Mouse (Mus musculus) limb, embryonic 13.5 days (tissue): ENCODE results near the gene Ascl2. TPM values are rescaled to one million over a fixed set of nuclear protein-coding genes. Genes with fewer than 3 reads are reported as not detected.
A peak's percentile ranks its signal among the peaks of the same experiment; 100 is the strongest.

Source experiments
- ATAC-seq: fragments of 200-750 bp; cut with Nextera tagmentation; 2 replicates; pipeline ENCODE4 v1.8.0; 2017; ENCODE audit warnings: low read depth, moderate number of reproducible peaks, moderate TSS enrichment; ENCODE audit not compliant: low FRiP score
- H3K27ac ChIP-seq: fragments of 300-500 bp; sonication (generic); 2 replicates; pipeline ENCODE4 v1.5.1; 2015; ENCODE audit warnings: inconsistent platforms, mild to moderate bottlenecking, moderate library complexity
- H3K27me3 ChIP-seq: fragments of 300-500 bp; sonication (generic); 2 replicates; pipeline ENCODE4 v1.6.1; 2015; ENCODE audit warnings: mild to moderate bottlenecking, inconsistent platforms
- H3K36me3 ChIP-seq: fragments of 300-500 bp; sonication (generic); 2 replicates; pipeline ENCODE4 v1.6.1; 2015; ENCODE audit warnings: inconsistent platforms, mild to moderate bottlenecking, moderate library complexity
- H3K4me1 ChIP-seq: fragments of 300-500 bp; sonication (generic); 2 replicates; pipeline ENCODE4 v1.6.1; 2015; ENCODE audit warnings: inconsistent platforms
- H3K4me2 ChIP-seq: fragments of 300-500 bp; sonication (generic); replicated peaks from 2 replicates; pipeline ENCODE4 v1.6.1; 2015; ENCODE audit warnings: inconsistent platforms, mild to moderate bottlenecking, moderate library complexity
- H3K4me3 ChIP-seq: fragments of 300-500 bp; sonication (generic); 2 replicates; pipeline ENCODE4 v1.5.1; 2015; ENCODE audit warnings: moderate library complexity, mild to moderate bottlenecking, inconsistent platforms
- H3K9ac ChIP-seq: fragments of 300-500 bp; sonication (generic); 2 replicates; pipeline ENCODE4 v1.6.1; 2015; ENCODE audit warnings: mild to moderate bottlenecking, inconsistent platforms
- H3K9me3 ChIP-seq: fragments of 300-500 bp; sonication (generic); 2 replicates; pipeline ENCODE4 v1.6.1; 2016; ENCODE audit warnings: inconsistent platforms
- WGBS: fragments of 180-500 bp; shearing (Covaris S2); methylation state at CpG from one replicate; pipeline ENCODE4 v1.1.7; 2015; 5-methylcytosine and 5-hydroxymethylcytosine counted together
- polyA plus RNA-seq: library from polyadenylated mRNA; unstranded; fragments of >200 nt; fragmentation: Nextera tagmentation; extraction: Ambion mirVana; gene quantifications from 2 replicates; pipeline ENCODE4 v1.2.1, GENCODE M21; 2015

Gene Ascl2
- polyA plus RNA-seq: 0.75 and 1.4 TPM in 2 replicates

GRCm38 (mm10) chr7:142968809-142969511 is at the start of gene Ascl2:
Gene Ascl2 (minus strand): TSS chr7:142969264.
- 2% methylated on average over 46 of the region's 51 CpGs for WGBS
- H3K4me2 ChIP-seq: peak within 1 kb of the TSS; percentile 90
- peak within 1 kb of the TSS; percentile 62 for H3K9ac ChIP-seq
- H3K4me3 ChIP-seq: peak within 1 kb of the TSS; percentile 51
- peak; percentile 57; the same call in 1 of the 2 replicates for ATAC-seq
- H3K27ac ChIP-seq: no peak within 1 kb of the TSS
- H3K36me3 ChIP-seq: no peaks in the 10 kb centered on the region
- peaks cover 86% of the 10 kb centered on the region for H3K27me3 ChIP-seq
- no peaks in the 10 kb centered on the region for H3K9me3 ChIP-seq
- H3K4me1 ChIP-seq: peaks cover 22% of the 10 kb centered on the region

GRCm38 (mm10) chr7:143017181-143017580 is 48.1 kb upstream of the Ascl2 start:
- H3K4me2 ChIP-seq: no peak overlapping the region
- 72% methylated on average over 4 of the region's 4 CpGs for WGBS
- no peaks in the 10 kb centered on the region for H3K27me3 ChIP-seq
- H3K9ac ChIP-seq: no peak overlapping the region
- H3K36me3 ChIP-seq: no peaks in the 10 kb centered on the region
- no peak overlapping the region for H3K27ac ChIP-seq
- no peaks in the 10 kb centered on the region for H3K9me3 ChIP-seq
- ATAC-seq: no peak
- peaks cover 26% of the 10 kb centered on the region for H3K4me1 ChIP-seq
- H3K4me3 ChIP-seq: no peak overlapping the region

- H3K27ac ChIP-seq: no peak overlapping the region; the same call in 1 of the 2 replicates
- no peak overlapping the region for H3K4me2 ChIP-seq
- H3K36me3 ChIP-seq: no peaks in the 10 kb centered on the region
- no peak overlapping the region for H3K9ac ChIP-seq
- no peak overlapping the region for H3K4me3 ChIP-seq
- ATAC-seq: no peak
- no peaks in the 10 kb centered on the region for H3K9me3 ChIP-seq
- H3K4me1 ChIP-seq: peaks cover 27% of the 10 kb centered on the region
- H3K27me3 ChIP-seq: no peaks in the 10 kb centered on the region
- 61% methylated on average over 9 of the region's 9 CpGs for whole genome bisulfite sequencing
Observed at GRCm38 (mm10) chr7:143016424-143017142, 47.5 kb upstream of the Ascl2 start.

- ATAC-seq: no peak
- Histone ChIP-seq H3K36me3 (no peaks in the 10 kb centered on the region), H3K27me3 (no peaks in the 10 kb centered on the region), H3K4me1 (peaks cover 33% of the 10 kb centered on the region), H3K9me3 (no peaks in the 10 kb centered on the region), H3K27ac (no peak overlapping the region; the same call in 1 of the 2 replicates), H3K9ac (no peak overlapping the region), H3K4me2 (no peak overlapping the region), H3K4me3 (no peak overlapping the region)
- WGBS: 39% methylated on average over 1 of the region's 1 CpGs
Observed at GRCm38 (mm10) chr7:143015755-143016423, 46.8 kb upstream of the Ascl2 start.

- H3K4me1 ChIP-seq: peaks cover 42% of the 10 kb centered on the region
- no peaks in the 10 kb centered on the region for H3K27me3 ChIP-seq
- no peak overlapping the region for H3K4me2 ChIP-seq
- no peaks in the 10 kb centered on the region for H3K9me3 ChIP-seq
- 83% methylated on average over 7 of the region's 7 CpGs for WGBS
- H3K9ac ChIP-seq: no peak overlapping the region
- no peak overlapping the region for H3K27ac ChIP-seq
- H3K4me3 ChIP-seq: no peak overlapping the region
- no peak for ATAC-seq
- H3K36me3 ChIP-seq: no peaks in the 10 kb centered on the region
Observed at GRCm38 (mm10) chr7:143014862-143015659, 46.0 kb upstream of the Ascl2 start.

GRCm38 (mm10) chr7:143013420-143014178 is 44.5 kb upstream of the Ascl2 start:
- WGBS: 75% methylated on average over 8 of the region's 8 CpGs
- Histone ChIP-seq H3K27me3 (no peaks in the 10 kb centered on the region), H3K4me2 (no peak overlapping the region), H3K9me3 (no peaks in the 10 kb centered on the region), H3K36me3 (no peaks in the 10 kb centered on the region), H3K9ac (no peak overlapping the region), H3K4me3 (no peak overlapping the region), H3K4me1 (peaks cover 53% of the 10 kb centered on the region), H3K27ac (peak overlapping the region; percentile 10; the same call in 1 of the 2 replicates)
- ATAC-seq: no peak

- H3K4me1 ChIP-seq: peaks cover 66% of the 10 kb centered on the region
- no peak for ATAC-seq
- 84% methylated on average over 5 of the region's 5 CpGs for WGBS
Observed at GRCm38 (mm10) chr7:143012230-143012875, 43.3 kb upstream of the Ascl2 start.

GRCm38 (mm10) chr7:143011226-143011625 is 42.2 kb upstream of the Ascl2 start:
- Histone ChIP-seq H3K4me2 (no peak overlapping the region), H3K9me3 (no peaks in the 10 kb centered on the region), H3K27ac (peak overlapping the region; percentile 99; the same call in 1 of the 2 replicates), H3K36me3 (no peaks in the 10 kb centered on the region), H3K4me3 (no peak overlapping the region), H3K27me3 (no peaks in the 10 kb centered on the region), H3K9ac (no peak overlapping the region), H3K4me1 (peaks cover 67% of the 10 kb centered on the region)
- no peak for ATAC-seq
- WGBS: 86% methylated on average over 1 of the region's 1 CpGs

More at GRCm38 (mm10) chr7:143012230-143012875, 43.3 kb upstream of the Ascl2 start:
- no peak overlapping the region for H3K9ac ChIP-seq
- H3K4me2 ChIP-seq: no peak overlapping the region
- H3K4me3 ChIP-seq: no peak overlapping the region
- H3K27me3 ChIP-seq: no peaks in the 10 kb centered on the region
- no peaks in the 10 kb centered on the region for H3K36me3 ChIP-seq
- no peaks in the 10 kb centered on the region for H3K9me3 ChIP-seq
- H3K27ac ChIP-seq: no peak overlapping the region; the same call in 1 of the 2 replicates

GRCm38 (mm10) chr7:143009996-143010395 is 40.9 kb upstream of the Ascl2 start:
- Histone ChIP-seq H3K9me3 (no peaks in the 10 kb centered on the region), H3K27me3 (no peaks in the 10 kb centered on the region), H3K4me3 (no peak overlapping the region), H3K27ac (peak overlapping the region; percentile 99), H3K4me2 (peak overlapping the region; percentile 55), H3K4me1 (peaks cover 67% of the 10 kb centered on the region), H3K9ac (no peak overlapping the region), H3K36me3 (no peaks in the 10 kb centered on the region)
- ATAC-seq: no peak
- 86% methylated on average over 4 of the region's 4 CpGs for WGBS

GRCm38 (mm10) chr7:143008996-143009665 is 40.1 kb upstream of the Ascl2 start:
- H3K4me2 ChIP-seq: peak overlapping the region; percentile 55
- peak overlapping the region; percentile 99 for H3K27ac ChIP-seq
- peaks cover 69% of the 10 kb centered on the region for H3K4me1 ChIP-seq
- H3K4me3 ChIP-seq: 0 out of 2 replicates have a peak overlapping the region, but pooled peaks have one; percentile 18
- peak; percentile 84 for ATAC-seq
- H3K9ac ChIP-seq: peak overlapping the region; percentile 59
- H3K36me3 ChIP-seq: no peaks in the 10 kb centered on the region
- no peaks in the 10 kb centered on the region for H3K27me3 ChIP-seq
- 33% methylated on average over 2 of the region's 4 CpGs for WGBS
- no peaks in the 10 kb centered on the region for H3K9me3 ChIP-seq
